Mouse (Mus musculus) MEL (cell line): ENCODE results near the gene Celf2. TPM values are rescaled to one million over a fixed set of nuclear protein-coding genes. Genes with fewer than 3 reads are reported as not detected.

Experiments used
- DNase-seq: peaks from one replicate; pipeline ENCODE4 v3.0.0; 2011; ENCODE audit warnings: low read depth, low spot score
- H3K27ac ChIP-seq: 2 replicates; pipeline ENCODE4 v1.5.1; 2012; ENCODE audit warnings: low read depth, mild to moderate bottlenecking, control low read depth, low read length, moderate library complexity; ENCODE audit not compliant: control insufficient read depth
- H3K27me3 ChIP-seq, 2 experiments: fragments of 150-350 bp in 1 of 2; sonication (generic) in 1 of 2; 2 replicates each; pipeline ENCODE4 v1.6.1; 2012; ENCODE audit warnings: low read length in 2 of 2, mild to moderate bottlenecking in 2 of 2, improper control_type of control experiment in 1 of 2, moderate library complexity in 1 of 2; ENCODE audit not compliant: insufficient read depth in 2 of 2, control insufficient read depth in 1 of 2
- H3K36me3 ChIP-seq, 2 experiments: 2 replicates each; pipeline ENCODE4 v1.6.1; 2012 to 2014; ENCODE audit warnings: low read length in 2 of 2, improper control_type of control experiment in 1 of 2, inconsistent platforms in 1 of 2, mild to moderate bottlenecking in 1 of 2; ENCODE audit not compliant: insufficient read depth in 2 of 2, control insufficient read depth in 1 of 2
- H3K4me1 ChIP-seq, 2 experiments: fragments of 150-350 bp in 1 of 2; sonication (generic) in 1 of 2; 2 replicates each; pipeline ENCODE4 v1.6.1; 2012; ENCODE audit warnings: low read length in 2 of 2, improper control_type of control experiment in 1 of 2, mild to moderate bottlenecking in 1 of 2; ENCODE audit not compliant: insufficient read depth in 2 of 2, control insufficient read depth in 1 of 2
- H3K4me3 ChIP-seq, 2 experiments: fragments of 150-350 bp in 1 of 2; sonication (generic) in 1 of 2; 2 replicates each; pipeline ENCODE4 v1.5.1; 2012; ENCODE audit warnings: low read depth in 2 of 2, low read length in 2 of 2, mild to moderate bottlenecking in 2 of 2, moderate library complexity in 2 of 2, control low read depth in 1 of 2, improper control_type of control experiment in 1 of 2; ENCODE audit not compliant: control insufficient read depth in 1 of 2, insufficient read depth in 1 of 2
- H3K79me2 ChIP-seq: 2 replicates; pipeline ENCODE4 v1.6.1; 2012; ENCODE audit warnings: mild to moderate bottlenecking, low read length, moderate library complexity; ENCODE audit not compliant: control insufficient read depth, poor library complexity, insufficient read depth
- H3K9ac ChIP-seq: 2 replicates; pipeline ENCODE4 v1.6.1; 2012; ENCODE audit warnings: low read depth, mild to moderate bottlenecking, control low read depth, low read length, moderate library complexity; ENCODE audit not compliant: control insufficient read depth, poor library complexity, severe bottlenecking
- H3K9me3 ChIP-seq: fragments of 150-350 bp; sonication (generic); replicated peaks from 2 replicates; pipeline ENCODE4 v1.6.1; 2012; ENCODE audit warnings: mild to moderate bottlenecking, low read length, improper control_type of control experiment, moderate library complexity; ENCODE audit not compliant: insufficient read depth
- BHLHE40 ChIP-seq: IDR thresholded peaks from 2 replicates; pipeline ENCODE4 v1.6.1; 2012; ENCODE audit warnings: low read depth, mild to moderate bottlenecking, inconsistent platforms, low read length, improper control_type of control experiment, borderline replicate concordance
- CHD1 ChIP-seq: IDR thresholded peaks from 2 replicates; pipeline ENCODE4 v1.6.1; 2012; ENCODE audit warnings: low read depth, mild to moderate bottlenecking, inconsistent platforms, low read length, improper control_type of control experiment
- CHD2 ChIP-seq: IDR thresholded peaks from 2 replicates; pipeline ENCODE4 v1.6.1; 2011; ENCODE audit warnings: low read length, improper control_type of control experiment
- CTCF ChIP-seq, 3 experiments: IDR thresholded peaks in 2 of 3; conservative IDR thresholded peaks in 1 of 3; 2 replicates each; pipeline ENCODE4 v1.5.1; 2011 to 2012; ENCODE audit warnings: low read length in 3 of 3, low read depth in 2 of 3, mild to moderate bottlenecking in 2 of 3, improper control_type of control experiment in 1 of 3, inconsistent platforms in 1 of 3, mixed read lengths in 1 of 3, moderate library complexity in 1 of 3; ENCODE audit not compliant: control insufficient read depth in 1 of 3, insufficient read depth in 1 of 3, poor library complexity in 1 of 3, severe bottlenecking in 1 of 3
- HCFC1 ChIP-seq: IDR thresholded peaks from 2 replicates; pipeline ENCODE4 v1.6.1; 2012; ENCODE audit warnings: low read depth, mild to moderate bottlenecking, inconsistent platforms, low read length, improper control_type of control experiment, moderate library complexity
- KAT2A ChIP-seq: conservative IDR thresholded peaks from 2 replicates; pipeline ENCODE4 v1.6.1; 2012; ENCODE audit warnings: low read depth, low read length, improper control_type of control experiment, inconsistent platforms
- MEF2A ChIP-seq: IDR thresholded peaks from 2 replicates; pipeline ENCODE4 v1.6.1; 2014; ENCODE audit warnings: low read depth, mild to moderate bottlenecking, inconsistent platforms, low read length, improper control_type of control experiment; ENCODE audit not compliant: poor library complexity, insufficient replicate concordance, severe bottlenecking; ENCODE audit errors: extremely low read depth
- MXI1 ChIP-seq: IDR thresholded peaks from 2 replicates; pipeline ENCODE4 v1.6.1; 2011; ENCODE audit warnings: mild to moderate bottlenecking, low read depth, low read length, improper control_type of control experiment
- MYB ChIP-seq: IDR thresholded peaks from 2 replicates; pipeline ENCODE4 v1.6.1; 2011; ENCODE audit warnings: mild to moderate bottlenecking, low read depth, low read length, improper control_type of control experiment
- NELFE ChIP-seq: IDR thresholded peaks from 2 replicates; pipeline ENCODE4 v1.6.1; 2011; ENCODE audit warnings: low read depth, low read length, improper control_type of control experiment
- NRF1 ChIP-seq: IDR thresholded peaks from 2 replicates; pipeline ENCODE4 v1.6.1; 2014; ENCODE audit warnings: low read depth, mild to moderate bottlenecking, inconsistent platforms, low read length, improper control_type of control experiment, moderate library complexity; ENCODE audit not compliant: poor library complexity, insufficient read depth, severe bottlenecking
- POLR2AphosphoS2 ChIP-seq: IDR thresholded peaks from 2 replicates; pipeline ENCODE4 v1.6.1; 2011; ENCODE audit warnings: low read length, improper control_type of control experiment
- POLR2AphosphoS5 ChIP-seq: IDR thresholded peaks from 2 replicates; pipeline ENCODE4 v1.6.1; 2012; ENCODE audit warnings: low read depth, borderline replicate concordance, mild to moderate bottlenecking, inconsistent platforms, low read length, moderate library complexity, mixed read lengths
- RAD21 ChIP-seq: IDR thresholded peaks from 2 replicates; pipeline ENCODE4 v1.6.1; 2011; ENCODE audit warnings: mild to moderate bottlenecking, low read depth, low read length, improper control_type of control experiment
- RCOR1 ChIP-seq: IDR thresholded peaks from 2 replicates; pipeline ENCODE4 v1.6.1; 2012; ENCODE audit warnings: low read depth, mild to moderate bottlenecking, inconsistent platforms, low read length, improper control_type of control experiment
- SIN3A ChIP-seq: IDR thresholded peaks from 2 replicates; pipeline ENCODE4 v1.6.1; 2012; ENCODE audit warnings: low read length, improper control_type of control experiment, inconsistent platforms
- SMC3 ChIP-seq: IDR thresholded peaks from 2 replicates; pipeline ENCODE4 v1.6.1; 2011; ENCODE audit warnings: low read depth, low read length, improper control_type of control experiment
- TAL1 ChIP-seq: IDR thresholded peaks from 2 replicates; pipeline ENCODE4 v1.6.1; 2012; ENCODE audit warnings: mild to moderate bottlenecking, inconsistent platforms, low read length, moderate library complexity, mixed read lengths
- UBTF ChIP-seq: IDR thresholded peaks from 2 replicates; pipeline ENCODE4 v1.6.1; 2012; ENCODE audit warnings: low read depth, mild to moderate bottlenecking, inconsistent platforms, low read length, improper control_type of control experiment, moderate library complexity, borderline replicate concordance; ENCODE audit not compliant: insufficient read depth
- USF1 ChIP-seq: IDR thresholded peaks from 2 replicates; pipeline ENCODE4 v1.6.1; 2014; ENCODE audit warnings: low read depth, mild to moderate bottlenecking, inconsistent platforms, low read length, improper control_type of control experiment, moderate library complexity
- ZKSCAN1 ChIP-seq: IDR thresholded peaks from 2 replicates; pipeline ENCODE4 v1.6.1; 2012; ENCODE audit warnings: low read depth, mild to moderate bottlenecking, inconsistent platforms, low read length, improper control_type of control experiment, moderate library complexity
- ZMIZ1 ChIP-seq: IDR thresholded peaks from 2 replicates; pipeline ENCODE4 v1.6.1; 2012; ENCODE audit warnings: low read depth, mild to moderate bottlenecking, inconsistent platforms, low read length, improper control_type of control experiment, moderate library complexity
- polyA plus RNA-seq, 2 experiments: library from polyadenylated mRNA; stranded (reverse) in 1 of 2; unstranded in 1 of 2; fragments of >175 nt in 1 of 2; fragments of >200 nt in 1 of 2; gene quantifications; 2 replicates each; pipeline versions ENCODE4 v1.2.1 to v1.2.4; 2012; ENCODE audit warnings: low replicate concordance in 2 of 2, low read depth in 1 of 2; ENCODE audit not compliant: insufficient read length in 2 of 2, insufficient read depth in 1 of 2, missing spikeins in 1 of 2
- total RNA-seq: library from RNA; depleted of rRNA; stranded (reverse); fragments of 300-350 nt; gene quantifications from 2 replicates; pipeline ENCODE4 v1.2.3, GENCODE M21; 2012

The Celf2 gene
- total and polyA plus RNA-seq, 3 experiments, result 8.9 to 16.7 TPM; not detected in 1

DNA sequence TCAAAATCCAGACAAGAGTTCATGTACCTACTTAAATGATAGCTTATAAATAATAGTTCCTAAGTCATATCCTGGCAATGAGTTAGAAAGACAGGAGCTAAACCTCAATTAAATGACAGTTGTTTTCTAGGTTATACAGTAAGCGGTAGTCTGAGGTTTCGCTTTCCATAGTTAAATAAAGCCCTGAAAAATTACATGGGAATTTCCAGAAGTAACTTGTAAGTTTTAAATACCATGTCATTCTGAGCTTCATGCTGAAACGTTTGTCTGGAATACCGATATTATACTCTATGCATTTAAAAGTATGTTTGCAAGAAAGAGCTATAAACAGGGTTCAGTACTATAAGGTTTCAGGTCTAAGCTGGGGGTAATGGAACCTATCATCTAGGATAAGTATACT, 862.3 kb downstream of the Celf2 start:
- DNase-seq, result no peak
- Histone ChIP-seq H3K4me3 (no peak overlapping the region), H3K27ac (no peak overlapping the region), H3K27me3 (no peaks in the 10 kb centered on the region), H3K79me2 (no peaks in the 10 kb centered on the region), H3K9me3 (no peaks in the 10 kb centered on the region), H3K9ac (no peak overlapping the region), H3K4me1 (no peaks in the 10 kb centered on the region), H3K36me3 (no peaks in the 10 kb centered on the region)
- TF ChIP-seq SIN3A (no peak), NRF1 (no peak), BHLHE40 (no peak), ZMIZ1 (no peak), NELFE (no peak), CHD1 (no peak), ZKSCAN1 (no peak), MEF2A (no peak), USF1 (no peak), MXI1 (no peak), RCOR1 (no peak), POLR2AphosphoS2 (no peak), KAT2A (no peak), UBTF (no peak), POLR2AphosphoS5 (no peak), HCFC1 (no peak), RAD21 (no peak), CTCF (IDR thresholded peaks at IDR 0.05 in 2 of 3, conservative IDR thresholded peaks at IDR 0.05 in 1 of 3; ENCODE audit: control insufficient read depth in 1 of 3, insufficient read depth in 1 of 3, low read depth in 2 of 3, low read length in 3 of 3, poor library complexity in 1 of 3, severe bottlenecking in 1 of 3) (no peak)

GRCm38 (mm10) chr2:6646325-6646724, 863.0 kb downstream of the Celf2 start:
- Histone ChIP-seq H3K9me3 (no peaks in the 10 kb centered on the region), H3K36me3 (no peaks in the 10 kb centered on the region), H3K4me1 (no peaks in the 10 kb centered on the region), H3K27me3 (no peaks in the 10 kb centered on the region), H3K79me2 (no peaks in the 10 kb centered on the region), H3K27ac (no peak overlapping the region), H3K4me3 (no peak overlapping the region), H3K9ac (no peak overlapping the region)
- TF ChIP-seq POLR2AphosphoS2 (no peak), CHD2 (no peak), MYB (no peak), SMC3 (no peak), TAL1 (no peak), ZMIZ1 (no peak)
- DNase-seq, result no peak
